Mouse (Mus musculus) right cerebral cortex, postnatal 14 days (tissue): ENCODE data around the gene Rfx8.

Experiments used
- DNase-seq: peaks from one replicate; pipeline ENCODE4 v3.0.0; 2022

Rfx8 gene

GRCm38 (mm10) chr1:39733876-39734275, 13.1 kb upstream of the Rfx8 start:
- no peak for DNase-seq

- no peak for DNase-seq
Measured at GRCm38 (mm10) chr1:39732081-39732480, 11.3 kb upstream of the Rfx8 start.

GRCm38 (mm10) chr1:39731543-39731942, 10.7 kb upstream of the Rfx8 start:
- no peak for DNase-seq

- no peak for DNase-seq
Measured at GRCm38 (mm10) chr1:39730868-39731267, 10.1 kb upstream of the Rfx8 start.

- DNase-seq, result no peak
Measured at GRCm38 (mm10) chr1:39729919-39730318, 9.1 kb upstream of the Rfx8 start.

- no peak for DNase-seq
Measured at GRCm38 (mm10) chr1:39721351-39721726, 542 bp upstream of the Rfx8 start.

- no peak for DNase-seq
Measured at GRCm38 (mm10) chr1:39720186-39720585, 611 bp downstream of the Rfx8 start.

GRCm38 (mm10) chr1:39715551-39715950, 5.2 kb downstream of the Rfx8 start:
- no peak for DNase-seq

- DNase-seq, result no peak
Measured at GRCm38 (mm10) chr1:39714729-39715128, 6.1 kb downstream of the Rfx8 start.

GRCm38 (mm10) chr1:39713842-39714658, 6.7 kb downstream of the Rfx8 start:
- DNase-seq, result no peak

- DNase-seq, result no peak
Measured at GRCm38 (mm10) chr1:39713300-39713699, 7.5 kb downstream of the Rfx8 start.

GRCm38 (mm10) chr1:39712261-39712660, 8.5 kb downstream of the Rfx8 start:
- DNase-seq, result no peak

GRCm38 (mm10) chr1:39710604-39711003, 10.2 kb downstream of the Rfx8 start:
- no peak for DNase-seq

GRCm38 (mm10) chr1:39710016-39710415, 10.8 kb downstream of the Rfx8 start:
- DNase-seq, result no peak

GRCm38 (mm10) chr1:39708778-39709177, 12.0 kb downstream of the Rfx8 start:
- no peak for DNase-seq

- DNase-seq, result no peak
Measured at GRCm38 (mm10) chr1:39702216-39703046, 18.4 kb downstream of the Rfx8 start.

GRCm38 (mm10) chr1:39701274-39701602, 19.6 kb downstream of the Rfx8 start:
- no peak for DNase-seq

GRCm38 (mm10) chr1:39700599-39701273, 20.1 kb downstream of the Rfx8 start:
- DNase-seq, result no peak

- no peak for DNase-seq
Measured at GRCm38 (mm10) chr1:39698456-39698855, 22.3 kb downstream of the Rfx8 start.

GRCm38 (mm10) chr1:39695198-39695597, 25.6 kb downstream of the Rfx8 start:
- no peak for DNase-seq

- no peak for DNase-seq
Measured at GRCm38 (mm10) chr1:39694756-39695155, 26.0 kb downstream of the Rfx8 start.

- DNase-seq, result no peak
Measured at GRCm38 (mm10) chr1:39691974-39692373, 28.8 kb downstream of the Rfx8 start.

- DNase-seq, result no peak
Measured at GRCm38 (mm10) chr1:39691061-39691460, 29.7 kb downstream of the Rfx8 start.

- no peak for DNase-seq
Measured at GRCm38 (mm10) chr1:39688573-39688972, 32.2 kb downstream of the Rfx8 start.
